Mouse (Mus musculus): ENCODE data around the gene Fry. TPM values are rescaled to one million over a fixed set of nuclear protein-coding genes. Genes with fewer than 3 reads are reported as not detected.

Gene Fry
- polyA plus RNA-seq, 1 experiment from 2014 or later, result 58.5 TPM

GRCm38 (mm10) chr5:150159151-150159550, 40.7 kb downstream of the Fry start:
- no peak for ATAC-seq (replicated peaks)
- H3K27ac ChIP-seq, result no peak overlapping the region
- H3K27me3 ChIP-seq (replicated peaks), result no peaks in the 10 kb centered on the region
- H3K4me1 ChIP-seq, result no peaks in the 10 kb centered on the region
- 53% methylated on average over 5 of the region's 5 CpGs for WGBS
- no peak overlapping the region for H3K9ac ChIP-seq
- H3K36me3 ChIP-seq (replicated peaks), result no peaks in the 10 kb centered on the region
- no peaks in the 10 kb centered on the region for H3K9me3 ChIP-seq
- H3K4me2 ChIP-seq, result no peak overlapping the region
- no peak overlapping the region for H3K4me3 ChIP-seq

DNA sequence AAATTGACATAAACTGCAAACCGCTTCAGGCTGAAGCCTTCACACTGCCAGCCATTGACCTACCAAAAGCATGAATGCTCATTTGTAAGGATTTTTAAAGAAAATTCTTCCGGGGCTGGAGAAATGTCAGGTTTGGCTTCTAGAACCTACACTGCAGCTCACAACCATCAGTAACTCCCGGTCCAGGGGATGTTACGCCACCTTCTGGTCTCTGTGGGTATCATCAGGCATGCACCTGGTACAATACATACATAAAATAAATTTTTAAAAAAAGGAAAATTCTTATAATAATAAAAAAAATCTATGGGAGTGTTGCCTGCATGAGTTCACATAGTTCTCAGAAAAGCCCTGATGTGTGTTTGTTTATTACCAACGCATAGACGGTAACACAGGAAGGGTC, 42.7 kb downstream of the Fry start:
- ATAC-seq (replicated peaks), result no peak
- H3K36me3 ChIP-seq (replicated peaks), result no peaks in the 10 kb centered on the region
- no peak overlapping the region for H3K4me3 ChIP-seq
- WGBS, result 87% methylated on average over 6 of the region's 6 CpGs
- no peak overlapping the region for H3K9ac ChIP-seq
- H3K9me3 ChIP-seq, result no peaks in the 10 kb centered on the region
- H3K4me2 ChIP-seq, result no peak overlapping the region
- no peak overlapping the region for H3K27ac ChIP-seq
- H3K27me3 ChIP-seq (replicated peaks), result no peaks in the 10 kb centered on the region
- H3K4me1 ChIP-seq, result no peaks in the 10 kb centered on the region

DNA sequence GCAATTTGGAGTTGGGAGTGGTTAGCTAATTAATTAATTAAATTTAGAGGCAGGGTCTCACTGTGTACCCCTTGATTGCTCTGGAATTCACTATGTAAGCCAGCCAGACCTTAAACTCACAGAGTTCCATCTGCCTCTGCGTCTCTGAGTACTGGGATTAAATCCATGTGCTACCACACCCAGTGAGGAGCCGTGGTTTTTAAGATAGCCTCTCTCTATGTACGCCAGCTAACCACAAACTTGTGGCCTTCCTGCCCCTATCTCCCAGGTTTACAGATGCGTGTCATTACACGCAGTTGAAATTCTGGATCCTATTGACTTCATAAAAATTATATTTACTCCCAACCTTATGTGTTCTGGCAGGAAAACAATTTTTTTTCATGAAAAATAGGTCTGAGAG, 43.5 kb downstream of the Fry start:
- H3K27me3 ChIP-seq (replicated peaks), result no peaks in the 10 kb centered on the region
- no peaks in the 10 kb centered on the region for H3K4me1 ChIP-seq
- no peak overlapping the region for H3K27ac ChIP-seq
- H3K36me3 ChIP-seq (replicated peaks), result no peaks in the 10 kb centered on the region
- 89% methylated on average over 5 of the region's 5 CpGs for WGBS
- ATAC-seq (replicated peaks), result no peak
- H3K9ac ChIP-seq, result no peak overlapping the region
- no peak overlapping the region for H3K4me3 ChIP-seq
- H3K9me3 ChIP-seq, result no peaks in the 10 kb centered on the region
- H3K4me2 ChIP-seq, result no peak overlapping the region

DNA sequence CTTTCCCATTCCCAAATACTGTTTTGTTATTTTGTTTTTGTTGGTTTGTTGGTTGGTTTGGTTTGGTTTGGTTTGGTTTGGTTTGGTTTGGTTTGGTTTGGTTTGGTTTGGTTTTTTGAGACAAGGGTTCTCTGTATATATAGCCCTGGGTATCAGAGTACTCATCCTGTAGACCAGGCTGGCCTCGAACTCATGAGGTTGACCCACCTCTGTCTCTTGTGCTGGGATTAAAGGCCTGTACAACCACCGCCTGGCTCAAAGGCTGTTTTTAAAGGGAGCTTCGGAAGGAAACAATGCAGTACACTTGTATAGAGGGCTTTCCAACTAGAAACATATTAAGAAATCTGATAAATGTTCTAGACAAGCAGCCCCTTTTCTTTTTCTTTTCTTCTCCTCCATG, 46.2 kb downstream of the Fry start:
- no peaks in the 10 kb centered on the region for H3K4me1 ChIP-seq

DNA sequence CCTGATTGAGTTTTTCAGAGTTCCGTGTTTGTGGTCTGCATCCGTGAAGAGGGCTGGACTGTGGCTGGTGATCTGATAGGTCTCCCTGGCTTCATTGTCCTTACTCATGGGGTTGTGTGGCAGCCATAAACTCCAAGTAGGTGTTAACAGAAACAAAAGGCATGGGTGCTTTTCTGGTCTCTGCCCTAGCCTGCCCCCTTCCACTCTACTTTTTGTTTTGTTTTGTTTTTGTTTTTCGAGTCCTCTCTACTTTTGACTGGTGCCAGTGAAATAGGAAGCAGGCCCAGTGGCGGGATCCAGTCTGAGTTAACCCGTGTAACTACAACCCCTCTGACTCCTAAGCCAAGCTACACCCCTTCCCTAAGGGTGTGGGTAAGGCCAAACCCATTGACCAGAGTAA, 48.4 kb downstream of the Fry start:
- H3K9ac ChIP-seq, result no peak overlapping the region
- no peak overlapping the region for H3K27ac ChIP-seq
- 82% methylated on average over 5 of the region's 5 CpGs for WGBS
- H3K36me3 ChIP-seq (replicated peaks), result no peaks in the 10 kb centered on the region
- no peak for ATAC-seq (replicated peaks)
- no peaks in the 10 kb centered on the region for H3K27me3 ChIP-seq (replicated peaks)
- no peaks in the 10 kb centered on the region for H3K4me1 ChIP-seq
- no peak overlapping the region for H3K4me3 ChIP-seq
- H3K4me2 ChIP-seq, result no peak overlapping the region
- H3K9me3 ChIP-seq, result no peaks in the 10 kb centered on the region

More for the DNA sequence above, 46.2 kb downstream of the Fry start:
- Histone ChIP-seq H3K27ac (no peak overlapping the region), H3K9ac (no peak overlapping the region), H3K36me3 (replicated peaks) (no peaks in the 10 kb centered on the region), H3K4me2 (no peak overlapping the region), H3K9me3 (no peaks in the 10 kb centered on the region), H3K4me3 (no peak overlapping the region), H3K27me3 (replicated peaks) (no peaks in the 10 kb centered on the region)
- WGBS, result 74% methylated on average over 3 of the region's 3 CpGs
- ATAC-seq (replicated peaks), result no peak

DNA sequence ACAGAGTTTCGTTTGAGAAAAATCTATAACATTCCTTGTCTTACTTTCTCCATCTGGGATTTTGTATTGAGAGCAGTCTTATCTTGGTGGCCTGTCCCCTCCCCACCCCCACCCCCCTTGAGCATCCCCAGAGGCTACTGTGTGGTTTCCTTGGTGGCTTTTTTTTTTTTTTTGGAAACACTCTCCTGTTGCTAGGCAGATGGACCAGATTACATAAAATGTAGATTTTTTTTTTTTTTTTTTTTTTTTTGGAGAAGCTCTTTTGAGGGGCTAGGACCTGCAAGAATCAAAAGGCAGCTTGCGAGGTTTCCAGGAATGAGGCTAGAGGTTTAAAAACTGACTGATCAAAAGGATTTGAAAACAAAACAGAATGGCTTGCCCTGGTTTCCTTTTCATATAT, 48.8 kb downstream of the Fry start:
- no peaks in the 10 kb centered on the region for H3K36me3 ChIP-seq (replicated peaks)
- no peak overlapping the region for H3K9ac ChIP-seq
- H3K9me3 ChIP-seq, result no peaks in the 10 kb centered on the region
- no peak overlapping the region for H3K27ac ChIP-seq
- no peak for ATAC-seq (replicated peaks)
- no peaks in the 10 kb centered on the region for H3K27me3 ChIP-seq (replicated peaks)
- no peak overlapping the region for H3K4me2 ChIP-seq
- H3K4me3 ChIP-seq, result no peak overlapping the region
- 38% methylated on average over 2 of the region's 2 CpGs for WGBS
- H3K4me1 ChIP-seq, result no peaks in the 10 kb centered on the region

DNA sequence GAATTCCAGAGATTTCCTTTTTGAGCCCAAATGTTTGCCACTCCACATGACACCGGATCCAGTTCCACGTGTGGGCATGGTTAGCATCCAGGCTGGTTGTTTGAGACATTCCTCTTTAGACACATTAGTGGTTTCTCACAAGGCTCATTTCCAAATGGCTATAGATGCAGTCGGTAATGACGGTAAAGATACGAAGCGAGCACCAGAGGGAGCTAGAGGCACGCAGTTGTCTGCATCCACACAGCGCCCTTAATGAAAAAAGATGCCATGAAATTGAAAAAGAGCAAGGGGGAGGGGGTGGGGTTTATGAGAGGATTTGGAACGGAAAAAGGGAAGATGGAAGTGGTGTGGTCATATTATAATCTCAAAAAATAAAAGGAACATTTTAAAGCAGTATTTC, 50.3 kb downstream of the Fry start:
- WGBS, result 3% methylated on average over 9 of the region's 9 CpGs
- ATAC-seq (replicated peaks), result peak; percentile 90
- H3K27ac ChIP-seq, result no peak overlapping the region

DNA sequence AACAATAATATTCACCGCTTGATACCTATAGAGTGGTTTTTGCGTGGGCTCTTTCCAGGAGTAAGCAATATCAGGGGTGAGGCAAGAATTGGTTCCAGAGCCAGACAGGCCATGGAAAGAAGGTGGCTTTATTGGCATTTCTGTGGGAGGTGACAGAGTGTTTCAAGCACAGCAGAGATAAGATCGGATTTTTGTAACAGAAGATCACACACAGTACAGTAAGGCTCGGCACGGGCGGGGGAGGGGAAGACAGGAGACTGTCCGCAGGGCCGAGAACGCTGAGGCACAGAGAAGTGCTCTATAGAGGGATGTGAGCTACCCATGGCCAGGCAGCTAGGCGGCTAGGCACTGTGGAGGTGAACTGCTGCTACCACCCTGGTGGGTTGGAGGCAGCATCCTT, 53.1 kb downstream of the Fry start:
- ATAC-seq (replicated peaks), result no peak
- Histone ChIP-seq H3K27ac (no peak overlapping the region), H3K4me1 (no peaks in the 10 kb centered on the region), H3K4me2 (no peak overlapping the region), H3K9me3 (no peaks in the 10 kb centered on the region; the same call in 1 of the 2 replicates), H3K36me3 (replicated peaks) (no peaks in the 10 kb centered on the region), H3K27me3 (replicated peaks) (no peaks in the 10 kb centered on the region), H3K4me3 (no peak overlapping the region), H3K9ac (no peak overlapping the region)
- 73% methylated on average over 10 of the region's 10 CpGs for WGBS

More for the DNA sequence above, 50.3 kb downstream of the Fry start:
- Histone ChIP-seq H3K9ac (no peak overlapping the region), H3K27me3 (replicated peaks) (no peaks in the 10 kb centered on the region), H3K4me1 (no peaks in the 10 kb centered on the region), H3K4me3 (no peak overlapping the region), H3K36me3 (replicated peaks) (no peaks in the 10 kb centered on the region), H3K4me2 (no peak overlapping the region), H3K9me3 (no peaks in the 10 kb centered on the region)

- H3K36me3 ChIP-seq (replicated peaks), result no peaks in the 10 kb centered on the region
- H3K9me3 ChIP-seq, result no peaks in the 10 kb centered on the region; the same call in 1 of the 2 replicates
- WGBS, result 87% methylated on average over 6 of the region's 6 CpGs
- no peaks in the 10 kb centered on the region for H3K4me1 ChIP-seq
- no peak overlapping the region for H3K27ac ChIP-seq
- no peaks in the 10 kb centered on the region for H3K27me3 ChIP-seq (replicated peaks)
- H3K4me3 ChIP-seq, result no peak overlapping the region
- ATAC-seq (replicated peaks), result no peak
- H3K9ac ChIP-seq, result no peak overlapping the region
- H3K4me2 ChIP-seq, result no peak overlapping the region
These were observed 55.4 kb downstream of the Fry start for GRCm38 (mm10) chr5:150173869-150174268.

GRCm38 (mm10) chr5:150174950-150175349, 56.5 kb downstream of the Fry start:
- Histone ChIP-seq H3K4me3 (no peak overlapping the region), H3K36me3 (replicated peaks) (no peaks in the 10 kb centered on the region), H3K4me1 (no peaks in the 10 kb centered on the region), H3K27me3 (replicated peaks) (no peaks in the 10 kb centered on the region), H3K9ac (no peak overlapping the region), H3K9me3 (no peaks in the 10 kb centered on the region; the same call in 1 of the 2 replicates), H3K27ac (no peak overlapping the region), H3K4me2 (no peak overlapping the region)
- no peak for ATAC-seq (replicated peaks)

GRCm38 (mm10) chr5:150176251-150177015, 58.0 kb downstream of the Fry start:
- ATAC-seq (replicated peaks), result no peak
- H3K4me2 ChIP-seq, result no peak overlapping the region
- WGBS, result 86% methylated on average over 13 of the region's 13 CpGs

DNA sequence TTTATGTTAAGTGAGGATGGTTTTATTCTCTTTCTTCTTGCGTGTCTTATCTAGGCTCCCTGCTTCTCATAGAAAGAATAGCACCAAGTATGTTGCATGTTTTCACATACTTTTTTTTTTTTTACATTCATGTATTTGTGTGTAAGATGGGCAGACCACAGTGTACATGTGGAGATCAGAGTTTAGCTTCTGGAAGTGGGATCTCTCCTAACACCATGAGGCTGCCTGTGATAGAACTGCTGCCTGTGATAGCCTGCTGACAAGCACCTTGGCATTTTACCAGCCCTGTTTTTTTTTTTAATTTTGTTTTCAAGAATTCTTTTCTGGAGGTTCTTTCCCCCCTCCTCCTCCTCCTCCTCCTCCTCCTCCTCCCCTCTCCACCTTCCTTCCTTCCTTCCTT, 59.3 kb downstream of the Fry start:
- 96% methylated on average over 1 of the region's 1 CpGs for WGBS
- H3K9me3 ChIP-seq, result no peaks in the 10 kb centered on the region; the same call in 1 of the 2 replicates
- no peaks in the 10 kb centered on the region for H3K36me3 ChIP-seq (replicated peaks)
- no peak overlapping the region for H3K4me2 ChIP-seq
- H3K4me3 ChIP-seq, result no peak overlapping the region
- no peak for ATAC-seq (replicated peaks)
- H3K9ac ChIP-seq, result no peak overlapping the region
- H3K27me3 ChIP-seq (replicated peaks), result no peaks in the 10 kb centered on the region
- no peak overlapping the region for H3K27ac ChIP-seq
- H3K4me1 ChIP-seq, result no peaks in the 10 kb centered on the region

More at GRCm38 (mm10) chr5:150176251-150177015, 58.0 kb downstream of the Fry start:
- no peak overlapping the region for H3K27ac ChIP-seq
- no peaks in the 10 kb centered on the region for H3K4me1 ChIP-seq
- no peaks in the 10 kb centered on the region for H3K27me3 ChIP-seq (replicated peaks)
- H3K9ac ChIP-seq, result no peak overlapping the region
- no peaks in the 10 kb centered on the region; the same call in 1 of the 2 replicates for H3K9me3 ChIP-seq
- H3K36me3 ChIP-seq (replicated peaks), result no peaks in the 10 kb centered on the region
- no peak overlapping the region for H3K4me3 ChIP-seq

- WGBS, result 89% methylated on average over 1 of the region's 2 CpGs
- Histone ChIP-seq H3K9ac (no peak overlapping the region), H3K27ac (no peak overlapping the region), H3K4me3 (no peak overlapping the region), H3K27me3 (replicated peaks) (no peaks in the 10 kb centered on the region), H3K36me3 (replicated peaks) (no peaks in the 10 kb centered on the region), H3K4me2 (no peak overlapping the region), H3K9me3 (no peaks in the 10 kb centered on the region; the same call in 1 of the 2 replicates), H3K4me1 (no peaks in the 10 kb centered on the region)
- ATAC-seq (replicated peaks), result no peak
These were observed 59.9 kb downstream of the Fry start for GRCm38 (mm10) chr5:150178194-150178801.

Data from midbrain, embryonic 15.5 days (tissue).